Mouse (Mus musculus) liver, adult 2 months (tissue): ENCODE measurements around the gene Rad51b. TPM values are rescaled to one million over a fixed set of nuclear protein-coding genes. Genes with fewer than 3 reads are reported as not detected.
"Not testable (repeated sequence)": the region's sequence is repeated elsewhere in the genome, so short reads cannot be mapped to it uniquely, and the experiment has no call there.

Source experiments
- DNase-seq: peaks from one replicate; pipeline ENCODE4 v3.0.0-alpha.2; 2011; ENCODE audit warnings: low read depth, low spot score; ENCODE audit errors: extremely low read depth
- H3K27ac ChIP-seq: fragments of 200-500 bp; replicated peaks from 2 replicates; pipeline ENCODE4 v1.5.1; 2012; ENCODE audit warnings: low read depth, mild to moderate bottlenecking, control low read depth, inconsistent platforms, low read length; ENCODE audit not compliant: insufficient read depth
- H3K27me3 ChIP-seq: fragments of 200-500 bp; 2 replicates; pipeline ENCODE4 v1.6.1; 2012; ENCODE audit warnings: mild to moderate bottlenecking, moderate library complexity, low read length, inconsistent platforms; ENCODE audit not compliant: control insufficient read depth, insufficient read depth
- H3K36me3 ChIP-seq: fragments of 200-500 bp; 2 replicates; pipeline ENCODE4 v1.6.1; 2012; ENCODE audit warnings: low read length, inconsistent platforms; ENCODE audit not compliant: control insufficient read depth, insufficient read depth
- H3K4me1 ChIP-seq: fragments of 200-500 bp; 2 replicates; pipeline ENCODE4 v1.6.1; 2011; ENCODE audit warnings: low read length; ENCODE audit not compliant: control insufficient read depth, insufficient read depth
- H3K4me3 ChIP-seq: fragments of 200-500 bp; 2 replicates; pipeline ENCODE4 v1.5.1; 2011; ENCODE audit warnings: low read depth, mild to moderate bottlenecking, control low read depth, low read length, moderate library complexity; ENCODE audit not compliant: insufficient read depth
- H3K79me2 ChIP-seq: fragments of 200-500 bp; 2 replicates; pipeline ENCODE4 v1.6.1; 2012; ENCODE audit warnings: inconsistent platforms, mild to moderate bottlenecking, low read length, moderate library complexity; ENCODE audit not compliant: control insufficient read depth, insufficient read depth
- H3K9ac ChIP-seq: fragments of 200-500 bp; 2 replicates; pipeline ENCODE4 v1.6.1; 2012; ENCODE audit warnings: low read depth, mild to moderate bottlenecking, control low read depth, inconsistent platforms, low read length
- CTCF ChIP-seq: fragments of 200-500 bp; IDR thresholded peaks from 2 replicates; pipeline ENCODE4 v1.5.1; 2011; ENCODE audit warnings: low read depth, low read length, control low read depth
- POLR2A ChIP-seq: fragments of 200-500 bp; IDR thresholded peaks from 2 replicates; pipeline ENCODE4 v1.6.1; 2011; ENCODE audit warnings: low read length, control low read depth; ENCODE audit not compliant: insufficient read depth; ENCODE audit errors: extremely low read depth
- WGBS: fragments of 180-500 bp; shearing (Covaris S2); methylation state at CpG from one replicate; pipeline ENCODE4 v1.1.7; 2018; 5-methylcytosine and 5-hydroxymethylcytosine counted together
- polyA plus RNA-seq: library from polyadenylated mRNA; depleted of rRNA; stranded (reverse); fragments of >200 nt; gene quantifications from 2 replicates; pipeline ENCODE4 v1.2.3, GENCODE M21; 2012
- total RNA-seq: library from RNA; depleted of rRNA; stranded (reverse); fragments of >200 nt; gene quantifications from 2 replicates; pipeline ENCODE4 v1.2.3, GENCODE M21; 2014

Gene Rad51b
- total and polyA plus RNA-seq, 2 experiments, result 0.55 to 1.7 TPM

- no peaks in the 10 kb centered on the region for H3K4me1 ChIP-seq
- TF ChIP-seq CTCF, result no peak
- TF ChIP-seq POLR2A, result no peak
- H3K36me3 ChIP-seq, result no peaks in the 10 kb centered on the region
- H3K79me2 ChIP-seq, result no peaks in the 10 kb centered on the region
- DNase-seq, result no peak
- no peaks in the 10 kb centered on the region for H3K27me3 ChIP-seq
- no peak overlapping the region for H3K9ac ChIP-seq
- WGBS, result 86% methylated on average over 5 of the region's 5 CpGs
- no peak overlapping the region for H3K4me3 ChIP-seq
- H3K27ac ChIP-seq, result no peak overlapping the region
Measured at GRCm38 (mm10) chr12:79320895-79321294, 23.8 kb downstream of the Rad51b start.

GRCm38 (mm10) chr12:79322539-79322938 lies 25.5 kb downstream of the Rad51b start:
- peak; percentile 35; the same call in 1 of the 2 replicates for TF ChIP-seq CTCF
- DNase-seq, result peak; percentile 26
- not testable (repeated sequence) for H3K9ac ChIP-seq, H3K79me2 ChIP-seq, H3K36me3 ChIP-seq, H3K4me3 ChIP-seq, H3K27ac ChIP-seq, H3K4me1 ChIP-seq, H3K27me3 ChIP-seq
- 49% methylated on average over 2 of the region's 2 CpGs for WGBS

GRCm38 (mm10) chr12:79326236-79326635 lies 29.2 kb downstream of the Rad51b start:
- no peak overlapping the region for H3K9ac ChIP-seq
- TF ChIP-seq POLR2A (no peak), CTCF (no peak)
- no peaks in the 10 kb centered on the region for H3K27me3 ChIP-seq
- no peak for DNase-seq
- WGBS, result 38% methylated on average over 2 of the region's 2 CpGs
- H3K27ac ChIP-seq, result no peak overlapping the region
- H3K4me1 ChIP-seq, result no peaks in the 10 kb centered on the region
- H3K36me3 ChIP-seq, result no peaks in the 10 kb centered on the region
- H3K4me3 ChIP-seq, result no peak overlapping the region
- H3K79me2 ChIP-seq, result no peaks in the 10 kb centered on the region

GRCm38 (mm10) chr12:79326745-79327144 lies 29.7 kb downstream of the Rad51b start:
- DNase-seq, result no peak
- Histone ChIP-seq H3K27ac (no peak overlapping the region), H3K36me3 (no peaks in the 10 kb centered on the region), H3K4me3 (no peak overlapping the region), H3K4me1 (no peaks in the 10 kb centered on the region), H3K79me2 (no peaks in the 10 kb centered on the region), H3K9ac (no peak overlapping the region), H3K27me3 (no peaks in the 10 kb centered on the region)
- WGBS, result 36% methylated on average over 2 of the region's 2 CpGs
- TF ChIP-seq CTCF, result no peak
- no peak for TF ChIP-seq POLR2A

- Histone ChIP-seq H3K27ac (no peak overlapping the region), H3K4me3 (no peak overlapping the region), H3K36me3 (no peaks in the 10 kb centered on the region), H3K9ac (no peak overlapping the region), H3K79me2 (no peaks in the 10 kb centered on the region), H3K4me1 (no peaks in the 10 kb centered on the region), H3K27me3 (no peaks in the 10 kb centered on the region)
- DNase-seq, result no peak
- WGBS, result 94% methylated on average over 2 of the region's 2 CpGs
- TF ChIP-seq CTCF (no peak), POLR2A (no peak)
Measured at GRCm38 (mm10) chr12:79327868-79328267, 30.8 kb downstream of the Rad51b start.

GRCm38 (mm10) chr12:79330571-79330970 lies 33.5 kb downstream of the Rad51b start:
- TF ChIP-seq CTCF (no peak), POLR2A (no peak)
- H3K36me3 ChIP-seq, result no peaks in the 10 kb centered on the region
- H3K79me2 ChIP-seq, result no peaks in the 10 kb centered on the region
- no peak overlapping the region for H3K4me3 ChIP-seq
- 92% methylated on average over 2 of the region's 2 CpGs for WGBS
- no peak overlapping the region for H3K27ac ChIP-seq
- no peak for DNase-seq
- H3K27me3 ChIP-seq, result no peaks in the 10 kb centered on the region
- no peaks in the 10 kb centered on the region for H3K4me1 ChIP-seq
- no peak overlapping the region for H3K9ac ChIP-seq
